Mouse (Mus musculus) common myeloid progenitor, adult 5-6 weeks (primary cell): ENCODE data around the gene Itpripl1. TPM values are rescaled to one million over a fixed set of nuclear protein-coding genes. Genes with fewer than 3 reads are reported as not detected.
"Not testable (repeated sequence)": the region's sequence is repeated elsewhere in the genome, so short reads cannot be mapped to it uniquely, and the experiment has no call there.

ENCODE experiments used
- ATAC-seq: replicated peaks from 2 replicates; pipeline ENCODE4 v1.8.0; 2016; ENCODE audit warnings: low read depth, mild to moderate bottlenecking, moderate TSS enrichment, inconsistent platforms; ENCODE audit not compliant: poor library complexity, severe bottlenecking
- total RNA-seq: library from RNA; stranded (forward); fragments of 200-1000, 187-1606 nt; gene quantifications from 2 replicates; pipeline ENCODE4 v1.2.3, GENCODE M21; 2017

Itpripl1 gene
- total RNA-seq, 1 experiment from 2014 or later = 24.5 TPM

DNA sequence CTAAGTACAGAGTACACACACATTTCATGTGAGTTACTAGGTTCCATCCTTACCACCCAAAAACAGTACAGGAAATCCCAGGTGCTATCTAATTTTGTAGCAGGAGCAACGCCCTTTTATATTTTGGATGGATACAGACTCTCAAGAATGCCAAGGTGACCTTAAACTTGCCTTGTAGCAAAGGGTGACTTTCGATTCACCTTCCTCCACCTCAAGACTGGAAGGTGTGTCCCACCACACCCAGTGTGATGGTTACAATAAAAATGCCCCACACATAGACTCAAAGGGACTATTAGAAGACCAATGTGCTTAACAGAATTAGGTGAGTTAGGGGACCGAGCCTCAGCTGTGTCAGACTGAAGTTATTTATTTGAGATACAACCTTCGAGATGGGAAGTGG lies 34.3 kb downstream of the Itpripl1 start:
- no peak for ATAC-seq

- ATAC-seq = no peak
Observed at GRCm38 (mm10) chr2:127092000-127092399, 51.2 kb downstream of the Itpripl1 start.

- ATAC-seq = not testable (repeated sequence)
Observed at GRCm38 (mm10) chr2:127090151-127090550, 53.1 kb downstream of the Itpripl1 start.

Other genes with a start within 250 kb of the Itpripl1 start
- gene Sppl2a, start 210.2 kb downstream of the Itpripl1 start, total RNA-seq = 34.6 and 36.8 TPM in 2 replicates
- gene Ap4e1, start 134.7 kb downstream of the Itpripl1 start, total RNA-seq = 13.7 and 19.9 TPM in 2 replicates
- 35.7 and 42.0 TPM in 2 replicates for gene Blvra, start 72.8 kb downstream of the Itpripl1 start, total RNA-seq
- gene Ncaph, start 9.5 kb downstream of the Itpripl1 start, total RNA-seq = 58.5 and 73.9 TPM in 2 replicates
- 4.4 and 6.5 TPM in 2 replicates for gene 1810024B03Rik, start 64.8 kb upstream of the Itpripl1 start, total RNA-seq
- 180 and 226 TPM in 2 replicates for gene Snrnp200, start 64.9 kb upstream of the Itpripl1 start, total RNA-seq
- 21.1 and 36.1 TPM in 2 replicates for gene Ciao1, start 104.4 kb upstream of the Itpripl1 start, total RNA-seq
- gene Tmem127, start 104.5 kb upstream of the Itpripl1 start, total RNA-seq = 22.2 and 25.9 TPM in 2 replicates
- gene Stard7, start 126.8 kb upstream of the Itpripl1 start, total RNA-seq = 166 and 172 TPM in 2 replicates
- gene Dusp2, start 192.7 kb upstream of the Itpripl1 start, total RNA-seq = 144 and 157 TPM in 2 replicates
- not detected in 2 replicates for gene Astl, start 195.2 kb upstream of the Itpripl1 start, total RNA-seq
- gene Adra2b, start 219.8 kb upstream of the Itpripl1 start, total RNA-seq = 0.14 TPM in 1 of 2 replicates, not detected in the other